Mouse (Mus musculus) small intestine, adult 2 months (tissue): ENCODE measurements around the gene Pdlim1.

Experiments
- CTCF ChIP-seq: fragments of 200-500 bp; IDR thresholded peaks from 2 replicates; pipeline ENCODE4 v1.5.1; 2012; ENCODE audit warnings: low read depth, mild to moderate bottlenecking, control low read depth, inconsistent platforms, low read length, moderate library complexity, mixed read lengths; ENCODE audit not compliant: insufficient replicate concordance, insufficient read length; ENCODE audit errors: extremely low read depth
- POLR2A ChIP-seq: fragments of 200-500 bp; IDR thresholded peaks from 2 replicates; pipeline ENCODE4 v1.6.1; 2012; ENCODE audit warnings: low read depth, mild to moderate bottlenecking, control low read depth, inconsistent platforms, low read length, moderate library complexity

DNA sequence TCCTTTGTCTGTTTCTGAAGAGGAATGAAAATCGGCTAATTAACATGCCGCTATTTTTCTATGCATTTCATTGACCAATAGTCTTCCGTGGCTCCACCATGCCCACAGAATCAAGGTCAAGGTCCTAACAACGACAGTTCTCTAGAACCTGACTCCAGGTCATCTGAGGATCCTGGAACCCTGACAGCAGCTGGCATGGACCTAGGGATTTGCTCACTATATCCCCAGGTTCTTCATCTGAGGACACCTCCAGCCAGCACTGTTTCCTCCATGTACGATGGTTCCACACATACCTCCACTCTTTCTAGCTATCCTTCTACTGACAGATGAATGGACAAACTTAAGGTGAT, 45.9 kb downstream of the Pdlim1 start:
- no peak for TF ChIP-seq CTCF
- TF ChIP-seq POLR2A, result no peak
